8 mouse cellular contexts compared by ENCODE assay signal in the genomic region with DNA sequence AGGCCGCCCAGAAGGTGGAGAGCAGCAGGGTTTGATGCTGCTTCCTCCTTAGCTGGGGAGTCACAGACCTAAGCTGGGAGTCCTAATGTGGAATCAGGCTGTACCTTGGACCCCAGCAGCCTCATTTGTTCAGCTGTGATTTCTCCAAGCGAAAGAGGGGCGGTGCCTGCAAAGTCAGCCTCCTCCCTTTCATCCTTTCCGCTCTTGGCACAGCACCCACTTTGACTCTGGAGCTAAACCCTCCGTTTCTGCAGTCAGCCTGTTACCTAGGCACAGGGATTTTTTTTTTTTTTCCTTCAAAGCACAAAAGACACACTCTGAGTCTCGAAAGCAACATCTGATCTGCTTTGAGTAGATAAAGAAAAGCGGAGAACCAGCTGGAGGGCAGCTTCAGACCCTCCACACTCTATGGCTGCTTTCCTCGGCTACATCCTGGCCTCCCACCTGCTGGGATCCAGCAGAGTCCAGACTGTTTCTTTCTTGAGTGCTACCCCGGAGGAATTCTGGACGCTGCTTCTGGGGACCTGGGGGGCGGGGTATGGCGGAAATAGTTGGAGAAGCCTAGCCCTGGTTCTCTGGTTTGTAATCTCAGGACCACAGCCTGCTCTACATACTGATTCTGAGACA. TPM values are rescaled to one million over a fixed set of nuclear protein-coding genes. Genes with fewer than 3 reads are reported as not detected.
A peak's percentile ranks its signal among the peaks of the same experiment; 100 is the strongest.
DNase-seq lines count a peak whose midpoint lies in the region; ATAC-seq lines count a peak whose summit lies in the region.

No protein-coding gene starts in this region.

- peak; percentile 66 for DNase-seq in urinary bladder, postnatal 14 days (ENCODE audit: low spot score)
- no peak for DNase-seq in urinary bladder, postnatal 10 days (ENCODE audit: low spot score)
- DNase-seq in heart, postnatal 14 days, result peak; percentile 47 to 63
- peak; percentile 89 to 90 for DNase-seq in kidney, postnatal 36 days
- DNase-seq in right cerebral cortex, adult 2 months (ENCODE audit: low spot score in 2 of 2), result peak; percentile 47 to 60

- no peaks in the 10 kb centered on the region for H3K27me3 ChIP-seq in embryonic facial prominence, embryonic 13.5 days
- H3K27me3 ChIP-seq in lung, embryonic 15.5 days, result no peaks in the 10 kb centered on the region

- peak overlapping the region; percentile 32; the same call in 1 of the 2 replicates for H3K9ac ChIP-seq in embryonic facial prominence, embryonic 13.5 days
- H3K9ac ChIP-seq in lung, embryonic 15.5 days, result no peak overlapping the region

- peak overlapping the region; percentile 56 for H3K4me2 ChIP-seq in embryonic facial prominence, embryonic 13.5 days
- peak overlapping the region; percentile 49 for H3K4me2 ChIP-seq in lung, embryonic 15.5 days

- peak overlapping the region; percentile 25 for H3K4me3 ChIP-seq in embryonic facial prominence, embryonic 13.5 days
- H3K4me3 ChIP-seq in lung, embryonic 15.5 days, result peak overlapping the region; percentile 20

- H3K9me3 ChIP-seq in embryonic facial prominence, embryonic 13.5 days, result no peaks in the 10 kb centered on the region
- H3K9me3 ChIP-seq in lung, embryonic 15.5 days, result no peaks in the 10 kb centered on the region

- no peaks in the 10 kb centered on the region for H3K36me3 ChIP-seq in embryonic facial prominence, embryonic 13.5 days
- no peaks in the 10 kb centered on the region for H3K36me3 ChIP-seq in lung, embryonic 15.5 days

- peaks cover 17% of the 10 kb centered on the region for H3K4me1 ChIP-seq in embryonic facial prominence, embryonic 13.5 days
- H3K4me1 ChIP-seq in lung, embryonic 15.5 days, result peaks cover 18% of the 10 kb centered on the region

- H3K27ac ChIP-seq in embryonic facial prominence, embryonic 13.5 days, result no peak overlapping the region; the same call in 1 of the 2 replicates
- H3K27ac ChIP-seq in lung, embryonic 15.5 days, result peak overlapping the region; percentile 52

- ATAC-seq in embryonic facial prominence, embryonic 13.5 days (ENCODE audit: insufficient number of reproducible peaks, insufficient read depth, low FRiP score, low TSS enrichment, low read depth), result no peak
- ATAC-seq in lung, embryonic 15.5 days (ENCODE audit: borderline replicate concordance, extremely low read depth, low FRiP score, low TSS enrichment), result 0 out of 2 replicates have a peak, but pooled peaks have one; percentile 19
- no peak for ATAC-seq in inflammation-experienced regulatory T-cells, adult 6 months

- intact Hi-C loops in heart, postnatal 14 days (cut with DNase I), result loop anchor here (5.0 kb wide), 1 partner anchor 56 kb away; the partner anchor contains the start of gene Pwwp2a

- WGBS in embryonic facial prominence, embryonic 13.5 days, result 10% methylated on average over 12 of the region's 12 CpGs
- 9% methylated on average over 12 of the region's 12 CpGs for WGBS in lung, embryonic 15.5 days

RNA-seq across cellular contexts. Expression of gene Fabp6, which starts 25.1 kb away (rescaled TPM):
- 26.5 TPM in 1 of 2 replicates, not detected in the other for polyA plus RNA-seq in embryonic facial prominence, embryonic 13.5 days (2015; fragmentation: Nextera tagmentation; extraction: Ambion mirVana)
- total RNA-seq in heart, postnatal 14 days (2021), result not detected
- not detected in 2 replicates for polyA plus RNA-seq in lung, embryonic 15.5 days (2015; fragmentation: Nextera tagmentation; extraction: Ambion mirVana)
- polyA plus RNA-seq in inflammation-experienced regulatory T-cells, adult 6 months (2017; shearing (Covaris generic)), result not detected

RNA-seq across cellular contexts. Expression of gene 4933415A04Rik, which starts 39.6 kb away (rescaled TPM):
- polyA plus RNA-seq in embryonic facial prominence, embryonic 13.5 days (2015; fragmentation: Nextera tagmentation; extraction: Ambion mirVana), result 3.5 and 4.2 TPM in 2 replicates
- total RNA-seq in heart, postnatal 14 days (2021), result 1 to 10 TPM; 1.2 to 1.6 TPM
- 5.9 and 6.3 TPM in 2 replicates for polyA plus RNA-seq in lung, embryonic 15.5 days (2015; fragmentation: Nextera tagmentation; extraction: Ambion mirVana)
- polyA plus RNA-seq in inflammation-experienced regulatory T-cells, adult 6 months (2017; shearing (Covaris generic)), result under 1 TPM in 1 of 3 experiments, not detected in 2; 0.16 TPM

RNA-seq across cellular contexts. Expression of gene Pwwp2a, which starts 55.4 kb away (rescaled TPM):
- polyA plus RNA-seq in embryonic facial prominence, embryonic 13.5 days (2015; fragmentation: Nextera tagmentation; extraction: Ambion mirVana), result 30.3 and 30.4 TPM in 2 replicates
- 10 to 100 TPM; 26.1 to 27.7 TPM for total RNA-seq in heart, postnatal 14 days (2021)
- 23.4 and 28.4 TPM in 2 replicates for polyA plus RNA-seq in lung, embryonic 15.5 days (2015; fragmentation: Nextera tagmentation; extraction: Ambion mirVana)
- 10 to 100 TPM; 23.5 to 33.3 (median 26.3) TPM for polyA plus RNA-seq in inflammation-experienced regulatory T-cells, adult 6 months (2017; shearing (Covaris generic))
